Mouse (Mus musculus): ENCODE measurements around the gene Rbm43. TPM values are rescaled to one million over a fixed set of nuclear protein-coding genes. Genes with fewer than 3 reads are reported as not detected.

Rbm43 gene
- total RNA-seq, 2 experiments from 2014 or later = 16.7 to 20.3 TPM

- peak; percentile 79 to 80 for DNase-seq (ENCODE audit: low spot score in 2 of 2)
Measured at GRCm38 (mm10) chr2:51914944-51915680, 19.9 kb downstream of the Rbm43 start.

- no peak for DNase-seq (ENCODE audit: low spot score in 2 of 2)
Measured at GRCm38 (mm10) chr2:51914532-51914931, 20.4 kb downstream of the Rbm43 start.

GRCm38 (mm10) chr2:51912740-51913139 is 22.2 kb downstream of the Rbm43 start:
- DNase-seq (ENCODE audit: low spot score in 2 of 2) = no peak

GRCm38 (mm10) chr2:51911864-51912263 is 23.1 kb downstream of the Rbm43 start:
- no peak for DNase-seq (ENCODE audit: low spot score in 2 of 2)

- no peak for DNase-seq (ENCODE audit: low spot score in 2 of 2)
Measured at GRCm38 (mm10) chr2:51907538-51908110, 27.3 kb downstream of the Rbm43 start.

GRCm38 (mm10) chr2:51905637-51906036 is 29.3 kb downstream of the Rbm43 start:
- no peak for DNase-seq (ENCODE audit: low spot score in 2 of 2)

GRCm38 (mm10) chr2:51892411-51892901 is 42.5 kb downstream of the Rbm43 start:
- no peak for DNase-seq (ENCODE audit: low spot score in 2 of 2)

GRCm38 (mm10) chr2:51890961-51891360 is 44.0 kb downstream of the Rbm43 start:
- no peak for DNase-seq (ENCODE audit: low spot score in 2 of 2)

GRCm38 (mm10) chr2:51890139-51890538 is 44.8 kb downstream of the Rbm43 start:
- DNase-seq (ENCODE audit: low spot score in 2 of 2) = peak; percentile 8 to 12

- DNase-seq (ENCODE audit: low spot score in 2 of 2) = no peak
Measured at GRCm38 (mm10) chr2:51880143-51880542, 54.8 kb downstream of the Rbm43 start.

Other genes with a start within 250 kb of the Rbm43 start
- 1 to 10 TPM; 2.4 to 3.0 TPM for gene Nmi, start 38.3 kb upstream of the Rbm43 start, total RNA-seq (2021)
- 10 to 100 TPM in 1 of 2 experiments, 1 to 10 TPM in 1; 6.0 to 10.3 TPM for gene Tnfaip6, start 102.8 kb upstream of the Rbm43 start, total RNA-seq (2021)
- gene Rif1, start 137.7 kb upstream of the Rbm43 start, total RNA-seq (2021) = 10 to 100 TPM; 26.5 to 28.2 TPM